Mouse (Mus musculus) embryonic stem cell, embryonic (primary cell): ENCODE results near the gene Socs1.

Source experiments
- CTCF ChIA-PET, 4 experiments: fragments of 300-600 bp in 2 of 4; fragments of 350-600 bp in 2 of 4; sonication (Branson Sonifier 250); formaldehyde crosslinking; loops; one replicate each; lab custom pipeline; 2022; ENCODE audit warnings: inconsistent platforms in 2 of 4; lab: Charles Lee
- POLR2A ChIA-PET, 4 experiments: fragments of 300-600 bp in 2 of 4; fragments of 350-600 bp in 2 of 4; sonication (Branson Sonifier 250); formaldehyde crosslinking; loops; one replicate each; lab custom pipeline; 2022; ENCODE audit warnings: antibody characterized with exemption in 4 of 4, inconsistent platforms in 1 of 4; lab: Charles Lee

Gene Socs1

GRCm38 (mm10) chr16:10785371-10786231, at the start of gene Socs1:
Gene Socs1, minus strand, starts transcription at chr16:10785536.
- ChIA-PET CTCF (interaction anchor here (0.5 to 4.9 kb wide), 57 partner anchors 8 to 1058 kb away, joined by 3 to 31 read pairs (median 4); partner anchors contain the start of genes Dexi (in 1 of the 4), Prm1 (in 1 of the 4) and Rmi2 (in 1 of the 4)), POLR2A (interaction anchor here in 3 of 4 experiments (0.7 to 3.2 kb wide), 41 partner anchors 8 to 593 kb away, joined by 3 to 13 read pairs (median 4); partner anchors contain the start of genes Rmi2 (in 2 of the 3), Atf7ip2 (in 1 of the 3), Ciita (in 1 of the 3) and Dexi (in 1 of the 3))

- POLR2A ChIA-PET, result interaction anchor here (0.6 to 2.1 kb wide), 23 partner anchors 9 to 476 kb away, joined by 3 to 12 read pairs (median 4); partner anchors contain the start of genes Dexi (in 1 of the 4), Nubp1 (in 1 of the 4), Socs1 (in 1 of the 4) and Tnp2 (in 1 of the 4)
- CTCF ChIA-PET, result interaction anchor here in 1 of 4 experiments (1.0 kb wide), 1 partner anchor 49 kb away, joined by 3 read pairs; the partner anchor contains the start of gene Socs1
These were observed 49.2 kb upstream of the Socs1 start for GRCm38 (mm10) chr16:10834542-10834910.

- ChIA-PET POLR2A (no interaction called here), CTCF (interaction anchor here in 1 of 4 experiments (1.0 kb wide), 1 partner anchor 40 kb away, joined by 3 read pairs; the partner anchor contains the start of gene Tnp2)
These were observed 43.1 kb upstream of the Socs1 start for GRCm38 (mm10) chr16:10828461-10828805.

GRCm38 (mm10) chr16:10827766-10828460, 42.6 kb upstream of the Socs1 start:
- POLR2A ChIA-PET, result no interaction called here
- CTCF ChIA-PET, result interaction anchor here in 2 of 4 experiments (0.6 to 1.0 kb wide), 2 partner anchors 40 to 142 kb away, joined by 3 to 4 read pairs; partner anchors contain the start of gene Tnp2 (in 1 of the 2)

GRCm38 (mm10) chr16:10827269-10827668, 41.9 kb upstream of the Socs1 start:
- POLR2A ChIA-PET, result no interaction called here

GRCm38 (mm10) chr16:10825840-10826239, 40.5 kb upstream of the Socs1 start:
- ChIA-PET CTCF (no interaction called here), POLR2A (no interaction called here)

More at GRCm38 (mm10) chr16:10827269-10827668, 41.9 kb upstream of the Socs1 start:
- CTCF ChIA-PET, result interaction anchor here in 1 of 4 experiments (0.6 kb wide), 1 partner anchor 143 kb away, joined by 4 read pairs; no protein-coding TSS in a partner anchor

- ChIA-PET POLR2A (interaction anchor here in 1 of 4 experiments (0.6 kb wide), 1 partner anchor 9 kb away, joined by 3 read pairs; no protein-coding TSS in a partner anchor), CTCF (no interaction called here)
These were observed 39.2 kb upstream of the Socs1 start for GRCm38 (mm10) chr16:10824536-10824935.

GRCm38 (mm10) chr16:10821387-10821786, 36.1 kb upstream of the Socs1 start:
- POLR2A ChIA-PET, result no interaction called here

GRCm38 (mm10) chr16:10819966-10820365, 34.6 kb upstream of the Socs1 start:
- CTCF ChIA-PET, result interaction anchor here in 1 of 4 experiments (1.1 kb wide), 1 partner anchor 26 kb away, joined by 4 read pairs; no protein-coding TSS in a partner anchor
- POLR2A ChIA-PET, result interaction anchor here in 1 of 4 experiments (0.6 kb wide), 1 partner anchor 283 kb away, joined by 3 read pairs; no protein-coding TSS in a partner anchor

More at GRCm38 (mm10) chr16:10821387-10821786, 36.1 kb upstream of the Socs1 start:
- CTCF ChIA-PET, result no interaction called here

- CTCF ChIA-PET, result interaction anchor here in 1 of 4 experiments (0.6 kb wide), 1 partner anchor 52 kb away, joined by 3 read pairs; no protein-coding TSS in a partner anchor
These were observed 33.3 kb upstream of the Socs1 start for GRCm38 (mm10) chr16:10818579-10819135.

GRCm38 (mm10) chr16:10814864-10815263, 29.5 kb upstream of the Socs1 start:
- ChIA-PET POLR2A (interaction anchor here in 2 of 4 experiments (0.9 to 1.2 kb wide), 3 partner anchors 12 to 24 kb away, joined by 3 to 4 read pairs (median 3); partner anchors contain the start of gene Rmi2 (in 1 of the 2)), CTCF (interaction anchor here in 2 of 4 experiments (0.6 to 1.4 kb wide), 2 partner anchors 27 to 31 kb away, joined by 3 read pairs; no protein-coding TSS in a partner anchor)

More at GRCm38 (mm10) chr16:10818579-10819135, 33.3 kb upstream of the Socs1 start:
- POLR2A ChIA-PET, result interaction anchor here in 3 of 4 experiments (0.6 to 1.4 kb wide), 5 partner anchors 12 to 48 kb away, joined by 3 to 7 read pairs (median 3); partner anchors contain the start of gene Rmi2 (in 1 of the 3)

- ChIA-PET CTCF (no interaction called here), POLR2A (interaction anchor here in 1 of 4 experiments (0.9 kb wide), 1 partner anchor 25 kb away, joined by 3 read pairs; no protein-coding TSS in a partner anchor)
These were observed 28.4 kb upstream of the Socs1 start for GRCm38 (mm10) chr16:10813726-10814125.

GRCm38 (mm10) chr16:10812865-10813371, 27.6 kb upstream of the Socs1 start, which contains the start of gene Gm11172:
Gene Gm11172, plus strand, starts transcription at chr16:10812915.
- POLR2A ChIA-PET, result interaction anchor here in 2 of 4 experiments (0.6 to 1.3 kb wide), 3 partner anchors 16 to 88 kb away, joined by 3 to 6 read pairs (median 3); no protein-coding TSS in a partner anchor

GRCm38 (mm10) chr16:10810376-10810775, 25.0 kb upstream of the Socs1 start:
- CTCF ChIA-PET, result interaction anchor here in 1 of 4 experiments (1.1 kb wide), 1 partner anchor 170 kb away, joined by 3 read pairs; no protein-coding TSS in a partner anchor

More at GRCm38 (mm10) chr16:10812865-10813371, 27.6 kb upstream of the Socs1 start, which contains the start of gene Gm11172:
- CTCF ChIA-PET, result no interaction called here

GRCm38 (mm10) chr16:10805789-10806527, 20.6 kb upstream of the Socs1 start, which contains the start of gene Prm1:
Gene Prm1, minus strand, starts transcription at chr16:10805839.
- ChIA-PET CTCF (interaction anchor here in 1 of 4 experiments (2.6 kb wide), 1 partner anchor 19 kb away, joined by 6 read pairs; no protein-coding TSS in a partner anchor), POLR2A (interaction anchor here in 2 of 4 experiments (1.1 to 1.2 kb wide), 2 partner anchors 12 to 13 kb away, joined by 3 read pairs; no protein-coding TSS in a partner anchor)

More at GRCm38 (mm10) chr16:10810376-10810775, 25.0 kb upstream of the Socs1 start:
- POLR2A ChIA-PET, result interaction anchor here in 1 of 4 experiments (0.7 kb wide), 1 partner anchor 22 kb away, joined by 3 read pairs; the partner anchor contains the start of gene Tnp2

- CTCF ChIA-PET, result interaction anchor here in 2 of 4 experiments (0.6 to 1.7 kb wide), 2 partner anchors 16 to 44 kb away, joined by 3 to 5 read pairs; no protein-coding TSS in a partner anchor
- POLR2A ChIA-PET, result interaction anchor here in 1 of 4 experiments (1.0 to 1.5 kb wide), 2 partner anchors 12 to 17 kb away, joined by 3 read pairs; partner anchors contain the start of gene Socs1
These were observed 17.1 kb upstream of the Socs1 start for GRCm38 (mm10) chr16:10802420-10802819.
